Mouse (Mus musculus) neural tube, embryonic 15.5 days (tissue): ENCODE results near the gene P2ry2. TPM values are rescaled to one million over a fixed set of nuclear protein-coding genes. Genes with fewer than 3 reads are reported as not detected.

ENCODE experiments used
- ATAC-seq: fragments of 200-750 bp; cut with Nextera tagmentation; 2 replicates; pipeline ENCODE4 v1.8.0; 2017; ENCODE audit warnings: mild to moderate bottlenecking, moderate TSS enrichment, moderate library complexity; ENCODE audit not compliant: low FRiP score
- H3K27ac ChIP-seq: fragments of 300-500 bp; sonication (generic); replicated peaks from 2 replicates; pipeline ENCODE4 v1.5.1; 2015; ENCODE audit warnings: mild to moderate bottlenecking, inconsistent platforms
- H3K27me3 ChIP-seq: fragments of 300-500 bp; sonication (generic); replicated peaks from 2 replicates; pipeline ENCODE4 v1.6.1; 2015; ENCODE audit warnings: inconsistent platforms
- H3K36me3 ChIP-seq: fragments of 300-500 bp; sonication (generic); 2 replicates; pipeline ENCODE4 v1.6.1; 2015; ENCODE audit warnings: inconsistent platforms
- H3K4me1 ChIP-seq: fragments of 300-500 bp; sonication (generic); 2 replicates; pipeline ENCODE4 v1.6.1; 2015; ENCODE audit warnings: inconsistent platforms
- H3K4me2 ChIP-seq: fragments of 300-500 bp; sonication (generic); 2 replicates; pipeline ENCODE4 v1.6.1; 2015; ENCODE audit warnings: inconsistent platforms, mild to moderate bottlenecking, moderate library complexity
- H3K4me3 ChIP-seq: fragments of 300-500 bp; sonication (generic); replicated peaks from 2 replicates; pipeline ENCODE4 v1.5.1; 2015; ENCODE audit warnings: mild to moderate bottlenecking, inconsistent platforms
- H3K9ac ChIP-seq: fragments of 300-500 bp; sonication (generic); replicated peaks from 2 replicates; pipeline ENCODE4 v1.6.1; 2015; ENCODE audit warnings: mild to moderate bottlenecking, inconsistent platforms
- H3K9me3 ChIP-seq: fragments of 300-500 bp; sonication (generic); replicated peaks from 2 replicates; pipeline ENCODE4 v1.6.1; 2016; ENCODE audit warnings: inconsistent platforms
- WGBS: fragments of 180-500 bp; shearing (Covaris S2); methylation state at CpG from one replicate; pipeline ENCODE4 v1.1.7; 2015; ENCODE audit warnings: mixed read lengths; 5-methylcytosine and 5-hydroxymethylcytosine counted together
- polyA plus RNA-seq: library from polyadenylated mRNA; unstranded; fragments of >200 nt; fragmentation: Nextera tagmentation; extraction: Ambion mirVana; gene quantifications from 2 replicates; pipeline ENCODE4 v1.2.1, GENCODE M21; 2015

The P2ry2 gene
- polyA plus RNA-seq, 1 experiment from 2014 or later, result 0.81 TPM

GRCm38 (mm10) chr7:100978171-100978570, 34.5 kb downstream of the P2ry2 start:
- 91% methylated on average over 5 of the region's 5 CpGs for WGBS
- no peak overlapping the region for H3K4me2 ChIP-seq
- no peak overlapping the region for H3K9ac ChIP-seq
- no peak for ATAC-seq
- peaks cover 14% of the 10 kb centered on the region for H3K4me1 ChIP-seq
- no peaks in the 10 kb centered on the region for H3K36me3 ChIP-seq
- H3K4me3 ChIP-seq, result no peak overlapping the region
- H3K27me3 ChIP-seq, result peaks cover 21% of the 10 kb centered on the region
- no peaks in the 10 kb centered on the region for H3K9me3 ChIP-seq
- H3K27ac ChIP-seq, result no peak overlapping the region

- 5% methylated on average over 36 of the region's 36 CpGs for WGBS
- Histone ChIP-seq H3K4me3 (peak within 1 kb of the TSS; percentile 31), H3K9ac (peak within 1 kb of the TSS; percentile 30; the same call in 1 of the 2 replicates)
Observed at GRCm38 (mm10) chr7:100974135-100974903, 38.3 kb downstream of the P2ry2 start, which contains the start of gene P2ry6. Gene P2ry6 (minus strand): TSS chr7:100974649.

GRCm38 (mm10) chr7:100972875-100973274, 39.8 kb downstream of the P2ry2 start:
- Histone ChIP-seq H3K36me3 (no peaks in the 10 kb centered on the region), H3K4me2 (no peak overlapping the region), H3K27me3 (peaks cover 23% of the 10 kb centered on the region), H3K4me3 (no peak overlapping the region), H3K4me1 (peaks cover 14% of the 10 kb centered on the region), H3K27ac (no peak overlapping the region), H3K9me3 (no peaks in the 10 kb centered on the region), H3K9ac (no peak overlapping the region)
- WGBS, result 45% methylated on average over 3 of the region's 3 CpGs
- ATAC-seq, result no peak

More at GRCm38 (mm10) chr7:100974135-100974903, 38.3 kb downstream of the P2ry2 start, which contains the start of gene P2ry6:
- Histone ChIP-seq H3K36me3 (no peaks in the 10 kb centered on the region), H3K27ac (no peak within 1 kb of the TSS), H3K4me1 (peaks cover 14% of the 10 kb centered on the region), H3K4me2 (peak within 1 kb of the TSS; percentile 57), H3K27me3 (peaks cover 23% of the 10 kb centered on the region), H3K9me3 (no peaks in the 10 kb centered on the region)
- ATAC-seq, result peak; percentile 56; the same call in 1 of the 2 replicates

GRCm38 (mm10) chr7:100968874-100969659, 43.6 kb downstream of the P2ry2 start:
- peaks cover 3% of the 10 kb centered on the region for H3K4me1 ChIP-seq
- H3K9me3 ChIP-seq, result no peaks in the 10 kb centered on the region
- 83% methylated on average over 10 of the region's 10 CpGs for WGBS
- no peaks in the 10 kb centered on the region for H3K36me3 ChIP-seq
- no peak overlapping the region for H3K9ac ChIP-seq
- H3K4me3 ChIP-seq, result no peak overlapping the region
- no peak overlapping the region for H3K4me2 ChIP-seq
- H3K27me3 ChIP-seq, result peaks cover 11% of the 10 kb centered on the region
- ATAC-seq, result no peak
- no peak overlapping the region for H3K27ac ChIP-seq

GRCm38 (mm10) chr7:100968376-100968775, 44.3 kb downstream of the P2ry2 start:
- no peaks in the 10 kb centered on the region for H3K4me1 ChIP-seq
- H3K9ac ChIP-seq, result no peak overlapping the region
- no peak overlapping the region for H3K4me2 ChIP-seq
- no peak overlapping the region for H3K4me3 ChIP-seq
- no peaks in the 10 kb centered on the region for H3K36me3 ChIP-seq
- H3K27me3 ChIP-seq, result peaks cover 4% of the 10 kb centered on the region
- no peak overlapping the region for H3K27ac ChIP-seq
- no peaks in the 10 kb centered on the region for H3K9me3 ChIP-seq
- ATAC-seq, result no peak
- WGBS, result 80% methylated on average over 6 of the region's 6 CpGs

- H3K27ac ChIP-seq, result no peak overlapping the region
- no peaks in the 10 kb centered on the region for H3K9me3 ChIP-seq
- no peaks in the 10 kb centered on the region; the same call in 1 of the 2 replicates for H3K27me3 ChIP-seq
- H3K9ac ChIP-seq, result no peak overlapping the region
- H3K4me2 ChIP-seq, result no peak overlapping the region
- no peaks in the 10 kb centered on the region; the same call in 1 of the 2 replicates for H3K4me1 ChIP-seq
- no peak for ATAC-seq
- H3K36me3 ChIP-seq, result no peaks in the 10 kb centered on the region
- WGBS, result 84% methylated on average over 9 of the region's 9 CpGs
- H3K4me3 ChIP-seq, result no peak overlapping the region
Observed at GRCm38 (mm10) chr7:100967850-100968249, 44.8 kb downstream of the P2ry2 start.

- Histone ChIP-seq H3K9me3 (no peaks in the 10 kb centered on the region), H3K4me2 (no peak overlapping the region), H3K4me1 (no peaks in the 10 kb centered on the region; the same call in 1 of the 2 replicates), H3K36me3 (no peaks in the 10 kb centered on the region), H3K4me3 (no peak overlapping the region), H3K27me3 (no peaks in the 10 kb centered on the region), H3K9ac (no peak overlapping the region), H3K27ac (no peak overlapping the region)
- ATAC-seq, result no peak
- 93% methylated on average over 7 of the region's 7 CpGs for WGBS
Observed at GRCm38 (mm10) chr7:100966014-100966413, 46.7 kb downstream of the P2ry2 start.

GRCm38 (mm10) chr7:100965079-100965478, 47.6 kb downstream of the P2ry2 start:
- 19% methylated on average over 4 of the region's 4 CpGs for WGBS
- Histone ChIP-seq H3K9ac (no peak overlapping the region), H3K9me3 (no peaks in the 10 kb centered on the region), H3K27ac (no peak overlapping the region), H3K36me3 (no peaks in the 10 kb centered on the region), H3K4me1 (no peaks in the 10 kb centered on the region; the same call in 1 of the 2 replicates), H3K27me3 (no peaks in the 10 kb centered on the region), H3K4me2 (no peak overlapping the region), H3K4me3 (no peak overlapping the region)
- ATAC-seq, result no peak

GRCm38 (mm10) chr7:100964242-100964641, 48.4 kb downstream of the P2ry2 start:
- Histone ChIP-seq H3K27ac (no peak overlapping the region), H3K9ac (no peak overlapping the region), H3K36me3 (no peaks in the 10 kb centered on the region), H3K4me1 (no peaks in the 10 kb centered on the region; the same call in 1 of the 2 replicates), H3K4me3 (no peak overlapping the region), H3K9me3 (no peaks in the 10 kb centered on the region), H3K27me3 (no peaks in the 10 kb centered on the region), H3K4me2 (no peak overlapping the region)
- no peak for ATAC-seq
- WGBS, result 88% methylated on average over 6 of the region's 6 CpGs

- 79% methylated on average over 8 of the region's 8 CpGs for WGBS
- Histone ChIP-seq H3K27me3 (no peaks in the 10 kb centered on the region), H3K36me3 (no peaks in the 10 kb centered on the region), H3K4me3 (no peak overlapping the region), H3K9ac (no peak overlapping the region), H3K9me3 (no peaks in the 10 kb centered on the region), H3K4me1 (no peaks in the 10 kb centered on the region; the same call in 1 of the 2 replicates), H3K4me2 (no peak overlapping the region), H3K27ac (no peak overlapping the region)
- ATAC-seq, result no peak
Observed at GRCm38 (mm10) chr7:100963381-100963780, 49.3 kb downstream of the P2ry2 start.

GRCm38 (mm10) chr7:100961146-100961545, 51.5 kb downstream of the P2ry2 start:
- H3K27ac ChIP-seq, result no peak overlapping the region
- H3K9me3 ChIP-seq, result no peaks in the 10 kb centered on the region
- no peaks in the 10 kb centered on the region; the same call in 1 of the 2 replicates for H3K4me1 ChIP-seq
- no peak overlapping the region for H3K9ac ChIP-seq
- ATAC-seq, result no peak
- no peak overlapping the region for H3K4me3 ChIP-seq
- no peaks in the 10 kb centered on the region for H3K27me3 ChIP-seq
- WGBS, result 76% methylated on average over 7 of the region's 7 CpGs
- H3K4me2 ChIP-seq, result no peak overlapping the region
- no peaks in the 10 kb centered on the region for H3K36me3 ChIP-seq
